Mouse (Mus musculus) kidney, embryonic 15.5 days (tissue): Measurements from ENCODE around the gene Bhlhe40. TPM values are rescaled to one million over a fixed set of nuclear protein-coding genes. Genes with fewer than 3 reads are reported as not detected.
A peak's percentile ranks its signal among the peaks of the same experiment; 100 is the strongest.

ENCODE experiments used
- ATAC-seq: fragments of 200-750 bp; cut with Nextera tagmentation; replicated peaks from 2 replicates; pipeline ENCODE4 v1.8.0; 2017; ENCODE audit warnings: moderate TSS enrichment; ENCODE audit not compliant: low FRiP score
- H3K27ac ChIP-seq: fragments of 300-500 bp; sonication (generic); 2 replicates; pipeline ENCODE4 v1.5.1; 2015; ENCODE audit warnings: mild to moderate bottlenecking, inconsistent platforms
- H3K27me3 ChIP-seq: fragments of 300-500 bp; sonication (generic); 2 replicates; pipeline ENCODE4 v1.6.1; 2015; ENCODE audit warnings: inconsistent platforms
- H3K36me3 ChIP-seq: fragments of 300-500 bp; sonication (generic); 2 replicates; pipeline ENCODE4 v1.6.1; 2015; ENCODE audit warnings: inconsistent platforms
- H3K4me1 ChIP-seq: fragments of 300-500 bp; sonication (generic); 2 replicates; pipeline ENCODE4 v1.6.1; 2015; ENCODE audit warnings: inconsistent platforms
- H3K4me2 ChIP-seq: fragments of 300-500 bp; sonication (generic); 2 replicates; pipeline ENCODE4 v1.6.1; 2015; ENCODE audit warnings: moderate library complexity, mild to moderate bottlenecking, inconsistent platforms
- H3K4me3 ChIP-seq: fragments of 300-500 bp; sonication (generic); replicated peaks from 2 replicates; pipeline ENCODE4 v1.5.1; 2015; ENCODE audit warnings: mild to moderate bottlenecking, inconsistent platforms
- H3K9ac ChIP-seq: fragments of 300-500 bp; sonication (generic); 2 replicates; pipeline ENCODE4 v1.6.1; 2015; ENCODE audit warnings: mild to moderate bottlenecking, inconsistent platforms
- H3K9me3 ChIP-seq: fragments of 300-500 bp; sonication (generic); replicated peaks from 2 replicates; pipeline ENCODE4 v1.6.1; 2016; ENCODE audit warnings: inconsistent platforms
- WGBS: fragments of 180-500 bp; shearing (Covaris S2); methylation state at CpG from one replicate; pipeline ENCODE4 v1.1.7; 2015; ENCODE audit warnings: mixed read lengths; 5-methylcytosine and 5-hydroxymethylcytosine counted together
- polyA plus RNA-seq: library from polyadenylated mRNA; unstranded; fragments of >200 nt; fragmentation: Nextera tagmentation; extraction: Ambion mirVana; gene quantifications from 2 replicates; pipeline ENCODE4 v1.2.1, GENCODE M21; 2015

Bhlhe40 gene
- polyA plus RNA-seq, 1 experiment from 2014 or later: 16.0 TPM

DNA sequence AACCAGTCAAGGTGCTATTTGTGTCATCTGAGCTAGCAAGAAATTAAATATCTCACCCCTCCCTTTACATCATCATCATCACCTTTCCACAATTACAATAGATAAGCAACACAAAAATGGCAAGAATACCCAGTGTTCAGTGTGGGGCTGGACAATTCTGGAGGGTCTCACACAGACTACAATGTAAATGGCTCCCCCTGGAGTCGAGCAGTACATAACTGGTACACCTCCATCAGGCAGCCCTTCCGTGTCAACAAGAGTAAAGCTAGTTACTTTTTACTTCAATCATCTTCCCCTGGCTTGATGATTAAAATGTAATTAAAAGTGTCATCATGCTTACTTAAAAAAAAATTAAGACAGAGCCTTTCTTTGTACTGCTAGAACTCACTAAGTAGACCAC is 4.6 kb upstream of the Bhlhe40 start:
- WGBS: 47% methylated on average over 2 of the region's 2 CpGs
- no peaks in the 10 kb centered on the region for H3K9me3 ChIP-seq
- H3K4me1 ChIP-seq: peaks cover 16% of the 10 kb centered on the region
- ATAC-seq: no peak
- H3K36me3 ChIP-seq: no peaks in the 10 kb centered on the region
- H3K4me3 ChIP-seq: no peak overlapping the region
- H3K27ac ChIP-seq: no peak overlapping the region
- no peaks in the 10 kb centered on the region for H3K27me3 ChIP-seq
- H3K4me2 ChIP-seq: no peak overlapping the region
- H3K9ac ChIP-seq: no peak overlapping the region

DNA sequence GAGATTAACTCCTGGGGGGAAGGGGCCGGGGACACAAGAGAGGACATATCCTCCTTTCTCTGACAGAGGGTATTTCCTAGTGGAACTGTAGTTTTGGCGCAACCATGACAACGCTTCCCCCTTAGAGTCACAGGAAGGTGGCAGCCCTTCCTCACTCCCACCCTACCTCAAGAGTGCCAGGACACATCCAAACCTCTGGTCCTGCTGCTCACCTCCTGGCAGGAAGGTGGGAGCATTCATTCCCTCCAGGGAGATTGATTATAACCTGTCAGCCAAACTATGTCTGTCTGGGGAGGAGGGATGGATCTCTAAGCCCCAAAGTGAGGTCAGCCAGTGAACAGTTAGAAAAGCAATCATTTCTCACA is 2.4 kb upstream of the Bhlhe40 start:
- peak overlapping the region; percentile 60; the same call in 1 of the 2 replicates for H3K4me3 ChIP-seq

DNA sequence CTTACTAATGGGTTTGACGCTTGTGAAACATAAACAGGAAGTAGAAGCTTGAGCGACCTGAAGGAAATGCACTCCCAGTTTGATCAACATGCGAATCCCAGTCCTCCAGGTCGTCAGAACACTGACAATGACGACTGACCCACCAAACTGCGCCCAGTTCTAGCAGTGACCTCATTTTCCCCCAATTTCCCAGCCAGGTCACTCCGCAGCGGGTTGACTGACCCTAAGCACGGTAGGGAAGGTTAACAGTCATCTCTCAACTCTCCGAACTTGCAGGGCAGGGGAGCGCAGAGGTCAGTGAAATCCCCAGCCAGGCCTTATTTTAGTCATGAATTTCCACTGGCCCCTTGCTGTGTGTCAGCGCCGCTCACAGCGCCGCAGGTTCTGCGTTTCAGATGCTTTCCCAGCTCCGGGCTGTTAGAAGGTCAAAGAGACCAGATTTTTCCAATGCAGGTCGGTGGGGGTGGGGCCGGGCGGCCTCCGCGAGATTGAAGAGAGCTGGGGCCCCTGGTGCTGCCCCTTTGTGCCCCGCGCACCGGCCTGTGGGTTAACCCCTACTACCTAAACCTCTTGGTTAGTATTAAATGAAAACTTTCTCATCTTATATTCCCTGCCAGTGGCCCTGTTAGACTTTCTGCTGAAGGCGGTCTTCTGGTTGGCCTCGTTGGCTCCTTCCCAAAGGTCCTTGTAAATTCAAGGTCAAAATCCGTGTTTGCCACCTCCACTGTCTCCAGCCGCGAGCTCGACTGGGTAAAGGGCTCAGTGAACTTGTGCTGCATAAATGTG is 1.8 kb upstream of the Bhlhe40 start:
- peak; percentile 3; the same call in 1 of the 2 replicates for ATAC-seq
- peak overlapping the region; percentile 98 for H3K27ac ChIP-seq
- peak overlapping the region; percentile 60 for H3K4me3 ChIP-seq
- no peaks in the 10 kb centered on the region for H3K36me3 ChIP-seq
- 0 out of 2 replicates have a peak, but pooled peaks cover 3% of the 10 kb centered on the region for H3K27me3 ChIP-seq
- peak overlapping the region; percentile 95 for H3K4me2 ChIP-seq
- peaks cover 41% of the 10 kb centered on the region for H3K4me1 ChIP-seq
- H3K9me3 ChIP-seq: no peaks in the 10 kb centered on the region
- 2% methylated on average over 31 of the region's 31 CpGs for WGBS
- H3K9ac ChIP-seq: peak overlapping the region; percentile 56

More for the DNA sequence above, 2.4 kb upstream of the Bhlhe40 start:
- Histone ChIP-seq H3K9me3 (no peaks in the 10 kb centered on the region), H3K4me1 (peaks cover 35% of the 10 kb centered on the region), H3K9ac (no peak overlapping the region), H3K27ac (peak overlapping the region; percentile 98), H3K4me2 (peak overlapping the region; percentile 95), H3K27me3 (0 out of 2 replicates have a peak, but pooled peaks cover 3% of the 10 kb centered on the region), H3K36me3 (no peaks in the 10 kb centered on the region)
- no peak for ATAC-seq
- 58% methylated on average over 3 of the region's 3 CpGs for WGBS

DNA sequence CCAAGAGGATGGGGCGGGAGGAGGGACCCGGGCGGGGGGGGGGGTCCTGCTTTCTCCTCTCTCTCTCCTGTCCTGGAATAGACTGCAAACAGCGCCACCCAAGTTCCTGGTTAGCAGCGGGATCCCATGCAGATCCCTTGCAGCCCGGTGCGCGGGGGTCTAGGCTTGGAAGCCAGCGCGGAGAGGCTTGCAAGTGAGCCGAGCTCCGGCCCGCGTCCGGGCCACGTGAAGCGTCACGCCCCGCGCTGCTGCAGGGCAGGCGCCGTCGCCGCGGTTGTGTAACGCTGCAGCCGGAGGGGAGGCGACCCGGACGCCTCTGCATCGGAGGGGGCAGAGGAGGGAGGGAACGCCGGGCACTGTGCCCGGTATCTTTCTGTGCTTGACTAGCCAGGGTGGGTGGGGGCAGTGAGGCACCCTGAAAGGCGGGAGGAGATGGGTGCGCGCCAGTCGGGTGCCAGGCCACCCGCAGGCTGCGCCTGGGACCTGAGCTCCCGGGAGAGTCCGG is 1.2 kb upstream of the Bhlhe40 start:
- WGBS: under 1% methylated on average over 42 of the region's 42 CpGs
- peak overlapping the region; percentile 95 for H3K4me2 ChIP-seq
- H3K27ac ChIP-seq: peak overlapping the region; percentile 98
- peak overlapping the region; percentile 56 for H3K9ac ChIP-seq
- H3K36me3 ChIP-seq: no peaks in the 10 kb centered on the region
- H3K4me1 ChIP-seq: peaks cover 42% of the 10 kb centered on the region
- ATAC-seq: peak; percentile 80
- 0 out of 2 replicates have a peak, but pooled peaks cover 3% of the 10 kb centered on the region for H3K27me3 ChIP-seq
- no peaks in the 10 kb centered on the region for H3K9me3 ChIP-seq
- H3K4me3 ChIP-seq: peak overlapping the region; percentile 60

DNA sequence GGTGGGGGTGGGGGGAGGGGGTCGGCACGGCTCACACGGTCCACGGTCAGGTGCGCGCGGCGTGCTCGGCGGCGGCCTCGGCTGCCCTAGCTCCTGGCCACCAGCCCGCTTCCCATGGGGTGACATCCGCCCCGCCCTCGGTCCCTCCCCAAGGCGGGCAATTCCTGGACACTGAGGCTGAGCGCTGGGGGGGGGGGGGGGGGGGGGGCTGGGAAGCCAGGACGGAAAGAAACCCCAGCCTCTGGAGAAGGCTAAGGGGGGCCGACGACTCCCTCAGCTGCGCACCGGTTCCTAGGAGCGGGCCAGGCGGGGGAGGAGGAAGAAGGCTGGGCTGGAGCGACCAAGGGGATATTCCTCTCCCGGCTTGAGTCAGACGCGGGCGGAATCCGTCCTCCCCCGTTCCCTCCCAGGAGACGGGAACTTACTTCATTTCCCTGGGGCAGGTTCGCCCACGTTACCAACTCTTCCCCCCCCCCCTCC is 663 bp upstream of the Bhlhe40 start:
- Histone ChIP-seq H3K36me3 (peaks cover 4% of the 10 kb centered on the region; the same call in 1 of the 2 replicates), H3K9ac (peak overlapping the region; percentile 56), H3K4me2 (peak overlapping the region; percentile 95), H3K27ac (peak overlapping the region; percentile 98), H3K4me3 (peak overlapping the region; percentile 60), H3K9me3 (no peaks in the 10 kb centered on the region), H3K27me3 (0 out of 2 replicates have a peak, but pooled peaks cover 3% of the 10 kb centered on the region), H3K4me1 (peaks cover 42% of the 10 kb centered on the region)
- 0% methylated on average over 23 of the region's 35 CpGs for WGBS
- ATAC-seq: peak; percentile 87

DNA sequence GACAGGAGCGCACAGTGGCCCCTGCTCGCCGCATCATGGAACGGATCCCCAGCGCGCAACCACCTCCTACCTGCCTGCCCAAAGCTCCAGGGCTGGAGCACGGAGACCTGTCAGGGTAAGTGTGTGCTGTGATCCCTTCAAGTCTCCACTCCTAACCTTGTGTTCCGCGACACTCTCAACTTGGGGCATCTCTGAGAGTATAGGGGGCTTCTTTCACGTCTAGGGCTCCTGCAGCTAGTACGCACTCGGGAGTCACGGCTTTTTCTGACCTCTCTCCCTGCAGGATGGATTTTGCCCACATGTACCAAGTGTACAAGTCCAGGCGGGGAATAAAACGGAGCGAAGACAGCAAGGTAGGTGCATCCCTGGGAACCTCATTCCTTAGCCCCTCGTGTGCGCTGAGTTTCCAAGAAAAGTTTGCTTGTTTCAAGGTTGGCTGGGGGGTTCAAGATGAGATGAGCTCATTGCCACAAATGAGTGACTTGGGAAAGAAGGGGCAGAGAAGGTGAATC is 505 bp downstream of the Bhlhe40 start:
- Histone ChIP-seq H3K27me3 (0 out of 2 replicates have a peak, but pooled peaks cover 3% of the 10 kb centered on the region), H3K36me3 (peaks cover 14% of the 10 kb centered on the region), H3K9me3 (no peaks in the 10 kb centered on the region), H3K27ac (peak overlapping the region; percentile 98), H3K4me1 (peaks cover 42% of the 10 kb centered on the region), H3K4me2 (peak overlapping the region; percentile 95), H3K4me3 (peak overlapping the region; percentile 60), H3K9ac (peak overlapping the region; percentile 56)
- WGBS: under 1% methylated on average over 18 of the region's 18 CpGs
- no peak; the same call in 1 of the 2 replicates for ATAC-seq

DNA sequence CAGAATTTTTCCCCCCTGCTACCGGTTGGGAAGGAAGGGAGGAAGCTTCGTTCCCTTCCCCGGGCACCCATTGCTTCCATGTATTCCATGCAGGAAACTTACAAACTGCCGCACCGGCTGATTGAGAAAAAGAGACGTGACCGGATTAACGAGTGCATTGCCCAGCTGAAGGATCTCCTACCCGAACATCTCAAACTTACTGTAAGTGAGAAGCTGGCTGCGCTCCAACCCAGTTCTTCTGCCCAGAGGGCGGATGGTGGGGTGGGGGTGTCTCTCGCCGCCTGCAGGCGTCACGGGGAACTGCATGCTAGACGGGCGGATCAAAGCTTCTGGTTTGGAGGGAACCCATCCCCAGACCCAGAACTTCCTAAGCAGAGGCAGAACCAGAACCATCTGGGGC is 983 bp downstream of the Bhlhe40 start:
- Histone ChIP-seq H3K27ac (peak overlapping the region; percentile 98), H3K4me3 (peak overlapping the region; percentile 60), H3K4me2 (peak overlapping the region; percentile 95), H3K9me3 (no peaks in the 10 kb centered on the region), H3K27me3 (0 out of 2 replicates have a peak, but pooled peaks cover 3% of the 10 kb centered on the region), H3K36me3 (peaks cover 18% of the 10 kb centered on the region), H3K9ac (peak overlapping the region; percentile 56), H3K4me1 (peaks cover 42% of the 10 kb centered on the region)
- WGBS: under 1% methylated on average over 17 of the region's 17 CpGs
- no peak for ATAC-seq

DNA sequence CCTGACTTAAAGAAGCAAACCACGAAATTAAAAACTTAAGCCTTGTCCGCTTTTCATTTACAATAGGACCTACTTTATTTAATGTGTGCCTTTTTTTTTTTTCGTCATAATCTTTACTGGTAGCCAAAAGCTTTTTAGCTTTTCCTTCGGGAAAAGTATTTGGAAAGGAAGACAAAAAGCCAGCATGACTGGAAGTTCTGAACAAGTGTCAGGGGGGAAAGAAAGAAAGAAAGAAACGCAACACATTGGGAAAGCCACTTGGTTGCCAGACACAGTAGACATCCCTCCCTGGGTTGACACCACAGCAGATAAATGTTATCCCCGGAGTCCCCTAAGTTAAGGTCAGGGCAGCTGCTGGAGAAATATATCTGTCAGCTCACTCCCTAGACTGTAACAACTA is 1.5 kb downstream of the Bhlhe40 start:
- Histone ChIP-seq H3K9ac (0 out of 2 replicates have a peak overlapping the region, but pooled peaks have one; percentile 56), H3K4me3 (peak overlapping the region; percentile 60), H3K4me1 (peaks cover 42% of the 10 kb centered on the region), H3K27ac (no peak overlapping the region), H3K9me3 (no peaks in the 10 kb centered on the region), H3K4me2 (peak overlapping the region; percentile 95), H3K27me3 (0 out of 2 replicates have a peak, but pooled peaks cover 3% of the 10 kb centered on the region), H3K36me3 (peaks cover 18% of the 10 kb centered on the region)
- no peak for ATAC-seq
- WGBS: 42% methylated on average over 6 of the region's 6 CpGs

DNA sequence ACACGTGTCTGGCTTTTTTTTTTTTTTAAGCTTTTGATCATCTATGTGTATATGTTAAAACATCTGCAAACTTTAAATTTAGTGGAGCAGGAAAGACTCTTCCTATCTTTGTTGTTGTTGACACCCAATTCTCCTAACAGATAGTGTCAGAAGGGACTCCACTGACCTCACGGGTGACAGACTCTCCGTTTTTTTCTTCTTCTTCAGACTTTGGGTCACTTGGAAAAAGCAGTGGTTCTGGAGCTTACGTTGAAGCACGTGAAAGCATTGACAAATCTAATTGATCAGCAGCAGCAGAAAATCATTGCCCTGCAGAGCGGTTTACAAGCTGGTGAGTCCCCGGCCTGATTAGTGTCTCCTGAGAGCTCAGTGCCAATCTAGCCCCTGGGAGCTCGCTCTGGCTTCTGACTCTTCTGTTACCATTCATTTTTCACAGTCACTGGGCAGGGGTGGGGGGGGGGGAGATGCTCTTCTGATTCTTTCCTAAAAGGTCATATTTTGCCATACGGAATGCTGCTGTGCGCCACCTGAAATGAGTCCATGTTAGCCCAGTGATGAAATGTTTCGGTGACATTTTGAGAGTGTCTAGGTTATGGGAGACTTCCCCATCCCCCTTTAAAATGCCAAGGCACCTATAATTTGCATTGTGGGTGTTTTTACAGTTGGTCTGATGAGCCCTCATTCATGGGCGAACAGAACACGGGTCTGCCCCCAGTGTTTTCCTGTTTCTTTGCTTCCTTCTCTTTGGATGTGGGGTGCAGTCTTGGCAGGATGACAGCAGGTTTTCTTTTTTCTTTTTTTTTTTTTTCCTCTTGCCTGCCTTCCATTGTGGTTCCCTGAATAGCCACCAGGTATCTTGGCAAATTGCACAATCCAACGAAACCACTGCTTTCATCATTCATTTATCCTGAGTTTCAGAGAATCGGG is 2.1 kb downstream of the Bhlhe40 start:
- Histone ChIP-seq H3K36me3 (peaks cover 18% of the 10 kb centered on the region), H3K4me3 (peak overlapping the region; percentile 60), H3K9me3 (no peaks in the 10 kb centered on the region), H3K4me1 (peaks cover 43% of the 10 kb centered on the region), H3K9ac (no peak overlapping the region), H3K27me3 (0 out of 2 replicates have a peak, but pooled peaks cover 3% of the 10 kb centered on the region), H3K27ac (no peak overlapping the region), H3K4me2 (peak overlapping the region; percentile 95)
- ATAC-seq: no peak
- 70% methylated on average over 15 of the region's 15 CpGs for WGBS

DNA sequence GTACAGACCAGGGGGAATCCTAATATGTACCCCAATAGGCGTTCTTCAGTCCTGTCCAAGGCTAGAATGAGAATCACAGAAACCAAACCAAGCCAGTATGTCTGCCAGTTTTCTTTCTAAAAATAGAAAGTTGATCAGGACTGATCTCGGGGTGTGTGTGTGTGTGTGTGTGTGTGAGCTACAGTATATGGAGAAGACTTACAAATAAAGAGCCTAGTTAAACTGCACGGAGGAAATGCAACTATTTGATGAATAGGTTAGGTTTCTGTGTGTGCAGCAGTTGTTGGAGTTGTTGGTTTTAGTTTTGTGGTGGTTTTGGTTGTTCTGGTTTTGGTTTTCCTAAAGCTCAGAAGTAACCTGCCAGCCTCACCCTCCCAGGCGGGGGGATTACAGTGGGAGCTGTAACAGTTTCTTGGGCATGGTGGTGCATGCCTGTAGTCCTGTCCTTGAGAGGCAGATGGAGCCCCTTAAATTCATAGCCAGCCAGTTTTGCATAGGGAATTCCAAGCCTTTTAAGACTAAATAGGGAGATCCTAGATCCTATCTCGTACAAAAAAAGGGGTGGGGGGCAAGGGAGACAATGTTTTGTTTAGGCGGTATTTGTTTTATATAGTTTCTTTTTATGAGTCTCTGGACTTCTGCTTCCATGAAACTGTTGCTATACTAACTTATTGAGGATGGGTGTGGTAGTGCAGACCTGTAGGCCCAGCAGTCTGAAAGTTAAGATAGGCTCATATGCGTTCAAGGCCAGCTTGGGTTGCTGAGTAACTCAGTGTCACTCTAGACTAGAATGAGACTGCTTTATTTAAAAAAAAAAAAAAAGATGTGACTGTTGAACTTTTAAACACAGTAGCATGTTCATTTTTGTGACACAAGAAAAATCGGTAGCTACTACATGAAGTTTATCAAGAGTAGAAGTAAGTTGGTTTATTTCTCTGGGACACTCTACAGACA is 3.1 kb downstream of the Bhlhe40 start:
- Histone ChIP-seq H3K36me3 (peaks cover 18% of the 10 kb centered on the region), H3K4me1 (peaks cover 45% of the 10 kb centered on the region), H3K4me3 (0 out of 2 replicates have a peak overlapping the region, but pooled peaks have one; percentile 8), H3K27me3 (0 out of 2 replicates have a peak, but pooled peaks cover 3% of the 10 kb centered on the region), H3K27ac (no peak overlapping the region), H3K9ac (no peak overlapping the region), H3K4me2 (peak overlapping the region; percentile 95; the same call in 1 of the 2 replicates), H3K9me3 (no peaks in the 10 kb centered on the region)
- no peak for ATAC-seq
- WGBS: 86% methylated on average over 8 of the region's 8 CpGs
